Mouse (Mus musculus): ENCODE measurements around the gene Gse1.
A peak's percentile ranks its signal among the peaks of the same experiment; 100 is the strongest.

Gene Gse1

DNA sequence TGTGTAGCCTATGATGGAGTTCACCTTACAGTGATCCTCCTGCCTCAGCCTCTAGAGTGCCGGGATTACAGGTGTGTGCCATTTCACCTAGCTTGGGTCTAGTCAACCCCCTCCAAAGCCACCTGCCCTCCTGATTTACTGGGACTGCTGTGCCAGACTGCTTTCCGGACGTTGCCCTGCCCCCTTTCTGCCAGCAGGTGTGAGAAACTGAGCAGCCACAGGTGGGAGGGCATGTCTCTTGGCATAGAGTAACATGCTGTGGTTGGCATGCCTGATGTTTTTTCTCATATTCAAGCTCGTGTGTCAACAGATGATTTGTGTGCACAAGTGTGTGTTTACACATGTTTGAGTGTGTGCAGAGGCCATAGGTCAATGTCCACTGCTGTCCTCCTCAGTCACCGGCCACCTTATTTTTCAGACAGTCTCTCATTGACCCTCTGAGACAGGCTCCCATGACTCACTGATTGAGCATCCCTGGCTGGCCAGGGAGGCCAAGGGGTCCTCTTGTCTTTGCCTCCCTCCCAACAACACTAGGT lies 15.7 kb downstream of the Gse1 start:
- DNase-seq: no peak

DNA sequence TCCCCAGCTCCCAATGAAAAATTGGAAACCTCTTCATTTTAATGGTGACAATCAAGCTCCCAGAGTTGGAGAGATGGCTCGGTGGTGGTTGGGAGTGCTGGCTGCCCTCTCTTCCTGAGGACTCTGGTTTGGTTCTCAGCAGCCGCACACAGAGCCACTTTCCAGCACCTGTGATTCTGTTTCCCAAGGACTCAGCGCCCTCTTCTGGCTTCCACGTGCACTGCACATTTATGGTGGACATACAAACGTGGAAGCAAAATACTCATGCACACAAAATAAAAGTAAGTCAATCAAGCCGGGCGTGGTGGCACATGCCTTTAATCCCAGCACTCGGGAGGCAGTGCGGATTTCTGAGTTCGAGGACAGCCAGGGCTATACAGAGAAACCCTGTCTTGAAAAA lies 16.3 kb downstream of the Gse1 start:
- no peak for DNase-seq

DNA sequence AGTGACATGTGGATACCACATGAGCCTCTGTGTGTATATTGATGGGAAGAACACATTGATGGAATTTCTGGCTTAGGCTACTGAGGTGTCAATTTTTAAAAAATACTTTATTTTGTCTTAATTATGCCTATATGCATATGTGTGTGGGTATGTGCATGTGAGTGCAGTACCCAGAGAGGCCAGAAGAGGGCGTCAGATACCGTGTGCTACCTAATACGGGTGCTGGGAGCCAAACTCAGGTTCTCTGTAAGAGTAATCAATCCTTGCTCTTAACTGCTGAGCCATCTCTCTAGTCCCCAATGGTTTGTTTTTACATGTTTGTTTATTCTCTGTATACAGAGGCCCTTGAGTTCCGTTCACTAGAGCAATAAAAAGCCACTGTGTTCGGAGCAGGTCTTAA lies 19.4 kb downstream of the Gse1 start:
- DNase-seq: peak in 1 of 2 experiments; percentile 68

DNA sequence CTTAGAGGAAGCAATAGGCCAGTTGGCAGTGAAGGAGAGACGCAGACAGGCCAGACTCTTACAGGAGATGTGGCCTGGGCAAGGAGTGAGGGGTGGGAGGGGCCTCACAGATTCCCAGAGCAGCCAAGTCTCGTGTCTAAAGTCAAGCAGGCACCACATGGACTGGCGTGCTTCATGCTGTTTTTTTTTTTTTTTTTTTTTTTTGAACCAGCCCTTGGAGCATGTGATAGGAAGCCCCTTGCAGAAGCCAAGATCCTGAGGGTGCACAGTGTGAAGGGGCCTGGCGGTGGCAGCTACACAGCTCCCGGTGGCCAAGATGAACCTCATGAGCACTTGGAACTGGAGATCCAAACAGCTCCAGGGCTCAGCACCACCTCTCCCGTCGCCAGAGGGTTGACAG lies 19.8 kb downstream of the Gse1 start:
- peak; percentile 77 to 85 for DNase-seq

DNA sequence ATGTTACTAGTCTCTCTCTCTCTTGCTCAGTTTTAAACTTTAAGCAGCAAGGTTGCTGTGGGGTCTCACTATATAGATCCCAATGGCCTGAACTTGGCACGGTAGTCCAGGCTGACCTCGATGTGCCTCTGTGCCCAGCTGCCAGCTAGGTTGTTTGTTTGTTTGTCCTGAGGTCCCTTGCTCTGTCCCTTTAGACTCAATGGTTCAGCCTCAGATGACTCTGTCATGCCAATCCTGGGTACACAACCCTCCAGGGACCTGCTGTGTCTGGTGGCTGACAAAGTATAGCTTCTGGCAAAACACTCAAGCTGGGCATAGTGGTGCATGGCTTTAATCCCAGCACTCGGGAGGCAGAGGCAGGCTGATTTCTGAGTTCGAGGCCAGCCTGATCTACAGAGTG lies 20.2 kb downstream of the Gse1 start:
- DNase-seq: peak in 1 of 2 experiments; percentile 65

DNA sequence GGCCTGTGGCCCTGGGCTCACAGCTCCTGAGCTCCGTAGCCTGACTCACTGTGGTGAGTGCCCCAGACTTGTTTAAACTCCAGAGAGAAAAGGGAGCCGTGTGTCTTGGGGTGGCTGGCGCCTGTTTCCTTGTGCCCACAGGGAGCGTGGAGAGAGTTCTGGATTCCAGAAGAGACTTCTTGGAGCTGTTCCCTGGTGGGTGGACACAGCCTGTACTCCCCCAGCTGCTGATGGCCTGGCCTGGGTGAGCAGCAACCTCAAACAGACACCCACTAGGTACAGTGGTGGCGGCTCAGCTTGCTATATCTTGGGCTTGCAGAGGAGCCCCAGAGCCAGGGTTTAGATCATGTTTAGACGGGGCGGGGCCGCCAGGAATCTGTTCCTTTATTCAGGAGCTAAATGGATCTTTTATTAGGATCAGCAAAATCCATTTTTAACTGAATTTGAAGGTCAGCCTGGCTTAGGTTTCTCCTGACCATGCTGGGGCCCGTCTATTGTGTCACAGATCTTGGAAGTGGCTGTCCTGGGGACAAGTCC lies 21.6 kb downstream of the Gse1 start:
- DNase-seq: no peak

DNA sequence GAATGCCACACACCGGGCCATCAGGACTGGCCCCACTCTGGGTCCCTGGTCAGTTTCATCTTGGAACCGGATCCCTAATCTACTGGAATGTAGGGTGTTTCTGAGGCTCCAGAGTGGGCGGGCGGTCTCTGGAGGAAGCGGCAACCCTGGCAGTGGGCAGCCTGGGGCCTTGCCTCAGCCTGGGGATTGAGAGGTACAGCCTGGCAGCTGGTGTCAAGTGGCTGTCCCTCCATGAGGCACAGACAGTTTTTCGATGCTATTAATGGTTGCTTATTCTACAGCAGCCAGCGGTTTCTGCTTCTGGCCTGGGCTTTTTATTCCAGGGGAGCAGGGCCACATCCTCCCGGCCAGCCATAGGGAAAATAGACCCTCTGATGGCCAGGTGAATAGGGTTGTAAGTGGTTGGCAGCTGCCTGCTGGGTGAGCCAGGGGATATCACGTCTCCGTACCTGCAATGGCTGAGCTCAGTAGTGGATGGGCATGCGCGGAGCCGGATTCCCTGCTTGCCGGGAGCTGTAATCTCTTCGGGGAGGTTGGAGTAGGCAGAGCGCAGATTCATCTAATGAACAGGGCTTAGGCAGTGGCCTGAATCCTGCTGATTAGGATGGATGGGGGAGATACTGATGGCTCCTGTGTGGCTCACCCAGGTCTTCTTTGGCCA lies 22.6 kb downstream of the Gse1 start:
- peak in 1 of 2 experiments; percentile 50 for DNase-seq

DNA sequence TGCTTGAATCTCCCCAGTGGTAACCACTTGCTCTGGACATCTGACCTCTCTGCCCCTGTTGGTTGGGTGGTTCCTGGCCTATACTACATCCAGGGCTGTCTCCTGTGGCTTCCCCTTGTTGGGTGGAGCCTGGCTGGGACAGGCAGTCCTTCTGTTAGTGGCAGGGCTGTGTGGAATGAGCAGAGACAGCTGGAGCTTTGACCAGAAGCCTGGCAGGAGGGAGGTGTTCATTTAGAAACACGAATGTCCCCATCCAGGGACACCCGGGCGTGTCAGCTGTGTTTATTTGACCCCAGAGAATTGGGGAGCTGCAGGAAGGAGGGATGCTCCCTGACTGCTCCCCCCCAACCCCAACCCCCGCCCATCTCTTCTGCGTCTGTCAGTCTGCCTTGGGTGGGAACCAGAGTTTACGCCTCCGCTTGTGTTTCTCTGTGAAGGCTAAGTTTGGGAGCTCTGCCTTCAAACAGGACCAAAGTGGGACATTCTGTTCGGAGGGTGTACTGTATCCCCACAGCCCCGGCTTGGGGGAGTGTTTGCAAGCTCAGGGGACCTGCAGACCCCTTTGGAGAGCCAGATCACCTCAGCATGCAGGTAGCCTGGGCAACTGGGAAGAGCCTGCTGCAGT lies 23.3 kb downstream of the Gse1 start:
- no peak for DNase-seq

DNA sequence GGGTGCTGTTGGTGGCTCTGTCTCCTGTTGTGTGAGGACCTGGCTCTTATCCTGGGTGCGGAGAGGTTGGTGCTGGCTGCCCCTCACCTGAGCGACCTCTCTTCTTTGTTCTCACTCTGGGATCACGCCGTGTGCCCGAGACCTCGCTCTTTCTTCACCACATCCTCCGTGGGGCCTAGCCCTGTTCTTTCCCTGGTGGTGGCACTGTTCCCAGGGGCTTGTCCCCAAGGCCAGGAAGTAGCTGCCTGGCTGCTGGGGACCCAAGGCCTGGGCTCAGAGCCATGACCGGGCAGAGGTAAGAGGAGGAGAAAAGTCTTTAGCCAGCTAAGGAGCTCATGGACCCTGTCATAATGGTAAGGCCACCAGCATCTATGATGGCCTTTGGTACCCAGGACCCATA lies 25.4 kb downstream of the Gse1 start:
- DNase-seq: no peak

DNA sequence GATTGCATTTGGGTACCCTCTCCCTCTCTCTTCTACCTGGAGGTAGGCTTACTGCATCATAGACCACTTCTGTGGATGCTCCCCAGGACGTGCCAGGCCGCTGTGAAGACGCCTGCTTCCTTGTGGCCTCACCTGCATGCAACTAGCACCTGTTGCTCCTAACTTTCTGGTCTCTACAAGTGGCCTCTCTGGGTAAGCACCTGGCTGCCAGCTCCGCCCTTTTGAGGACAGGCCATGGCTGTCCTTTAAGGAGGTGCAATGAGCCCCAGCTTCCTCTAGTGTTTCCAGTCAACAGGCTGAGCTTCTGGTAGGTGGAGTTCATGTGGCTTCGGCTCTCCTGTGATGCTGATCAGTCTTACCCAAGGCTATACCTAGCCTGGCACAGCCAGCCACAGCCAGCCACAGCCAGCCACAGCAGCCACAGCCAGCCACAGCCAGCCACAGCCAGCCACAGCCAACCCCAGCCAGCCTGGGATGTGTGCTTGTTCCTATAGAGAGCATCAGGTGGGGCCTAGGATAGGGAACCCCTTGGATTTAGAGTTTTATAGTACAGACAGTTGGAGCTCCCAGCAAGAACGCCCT lies 27.2 kb downstream of the Gse1 start:
- no peak for DNase-seq

DNA sequence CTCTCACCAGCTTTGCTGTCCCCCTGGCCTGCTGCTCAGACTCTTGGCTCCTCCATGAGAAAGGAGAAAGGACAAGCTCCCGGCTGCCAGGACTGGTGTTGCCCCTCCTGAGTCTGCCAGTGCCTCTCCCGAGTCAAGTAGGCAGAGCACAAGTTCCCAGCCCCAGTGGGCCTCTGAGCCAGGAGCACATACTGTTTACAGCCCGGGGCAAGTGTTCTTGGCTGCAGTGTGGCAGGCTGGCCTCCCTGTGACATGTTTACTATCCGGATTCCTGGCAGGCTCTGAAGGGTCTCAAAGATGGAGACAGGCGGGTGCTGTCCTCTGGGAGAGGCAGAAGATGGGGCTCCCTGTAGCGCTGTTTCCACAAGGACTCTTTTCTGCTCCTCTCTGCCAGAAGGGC lies 28.7 kb downstream of the Gse1 start:
- DNase-seq: no peak

DNA sequence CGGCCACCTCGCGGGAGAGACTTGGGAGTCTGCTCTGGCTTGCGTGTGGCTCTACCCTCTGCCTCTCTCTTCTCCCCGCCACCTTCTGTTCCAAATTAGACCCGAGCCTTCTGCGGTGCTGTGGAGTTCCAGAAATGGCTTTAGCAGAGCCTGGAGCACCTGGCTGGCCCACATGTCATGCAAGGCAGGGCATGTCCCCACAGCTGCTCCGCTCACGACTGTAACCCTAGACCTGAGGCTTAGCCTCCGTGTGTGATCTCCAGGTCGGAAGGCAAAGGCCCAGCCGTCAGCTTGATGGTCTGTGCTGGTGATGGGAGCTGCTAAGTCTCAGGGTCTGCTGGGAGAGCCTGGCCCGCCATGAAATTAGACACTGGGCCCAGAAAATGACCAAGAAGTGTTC lies 30.9 kb downstream of the Gse1 start:
- DNase-seq: no peak

DNA sequence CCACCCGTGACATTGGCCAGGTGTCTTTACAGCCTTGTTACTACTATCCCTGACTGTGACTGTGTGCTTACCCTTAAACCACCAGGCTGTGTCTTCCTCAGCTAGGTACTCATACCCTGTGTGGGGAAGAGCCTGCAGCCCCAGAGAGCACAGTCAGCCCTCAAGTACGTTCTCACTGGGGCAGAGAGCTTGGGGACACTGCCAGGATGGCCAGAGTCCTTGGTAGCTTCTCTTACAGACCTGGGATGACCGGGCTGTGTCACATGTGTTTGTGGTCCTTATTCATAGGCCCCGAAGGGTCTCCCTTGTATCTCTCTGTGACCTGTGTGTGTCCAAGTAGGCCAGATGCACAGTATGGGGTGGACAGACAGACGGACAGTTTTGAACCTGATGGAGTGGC lies 32.4 kb downstream of the Gse1 start:
- DNase-seq: no peak

DNA sequence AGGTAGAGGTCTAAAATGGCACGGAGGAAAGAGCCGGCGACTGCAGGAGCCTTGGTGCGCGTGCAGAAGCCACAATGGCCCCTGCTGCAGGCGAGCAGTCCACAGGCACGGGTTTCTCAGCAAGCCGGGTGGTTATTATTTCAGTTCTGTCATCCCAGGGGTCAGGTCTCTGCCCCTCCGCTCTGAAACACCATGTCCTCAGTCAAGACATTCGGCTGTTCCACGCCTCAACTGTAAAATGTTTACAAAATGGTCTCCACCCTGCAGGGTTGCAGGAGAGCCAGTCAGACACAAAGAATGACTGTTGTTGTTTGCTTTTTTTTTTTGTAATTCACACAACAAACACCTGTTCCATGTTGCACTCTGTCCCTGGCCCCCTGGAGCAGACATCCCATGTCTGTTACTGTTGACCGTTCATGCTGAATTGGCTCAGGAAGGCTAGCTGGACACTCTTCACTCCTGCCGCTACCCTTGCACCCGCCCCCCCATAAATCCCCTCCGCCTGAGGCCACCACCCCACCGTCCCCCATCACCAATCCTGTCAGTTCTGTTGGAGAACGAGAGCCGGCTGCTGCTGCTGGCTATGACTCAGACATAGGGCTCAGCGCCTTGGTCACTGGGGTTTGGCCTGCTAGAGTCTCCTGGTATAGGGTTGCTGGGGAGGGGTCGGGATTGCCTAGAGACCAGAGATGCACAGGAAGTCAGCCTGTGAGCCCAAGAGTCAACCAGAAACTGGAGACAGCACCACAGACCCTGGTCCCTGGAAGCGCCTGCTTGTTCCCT lies 33.3 kb downstream of the Gse1 start:
- no peak for DNase-seq

DNA sequence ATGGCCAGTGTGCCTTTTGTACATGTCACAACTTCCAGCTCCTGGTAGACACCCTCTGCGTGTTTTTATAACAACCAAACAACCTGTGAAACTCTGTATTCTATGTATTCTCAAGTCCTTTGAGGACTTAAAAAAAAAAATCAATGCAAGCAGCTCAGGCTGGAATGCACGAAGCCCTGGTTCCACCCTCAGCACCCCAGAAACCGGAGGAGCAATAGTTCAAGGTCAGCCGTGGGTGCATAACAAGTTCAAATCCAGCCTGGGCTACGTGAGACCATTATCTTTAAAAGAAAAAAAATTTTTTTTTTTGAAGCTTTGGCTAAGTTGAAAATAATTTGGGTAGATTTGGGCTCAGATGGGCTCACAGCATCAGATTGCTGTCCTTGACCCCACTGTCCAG lies 35.6 kb downstream of the Gse1 start:
- no peak for DNase-seq

DNA sequence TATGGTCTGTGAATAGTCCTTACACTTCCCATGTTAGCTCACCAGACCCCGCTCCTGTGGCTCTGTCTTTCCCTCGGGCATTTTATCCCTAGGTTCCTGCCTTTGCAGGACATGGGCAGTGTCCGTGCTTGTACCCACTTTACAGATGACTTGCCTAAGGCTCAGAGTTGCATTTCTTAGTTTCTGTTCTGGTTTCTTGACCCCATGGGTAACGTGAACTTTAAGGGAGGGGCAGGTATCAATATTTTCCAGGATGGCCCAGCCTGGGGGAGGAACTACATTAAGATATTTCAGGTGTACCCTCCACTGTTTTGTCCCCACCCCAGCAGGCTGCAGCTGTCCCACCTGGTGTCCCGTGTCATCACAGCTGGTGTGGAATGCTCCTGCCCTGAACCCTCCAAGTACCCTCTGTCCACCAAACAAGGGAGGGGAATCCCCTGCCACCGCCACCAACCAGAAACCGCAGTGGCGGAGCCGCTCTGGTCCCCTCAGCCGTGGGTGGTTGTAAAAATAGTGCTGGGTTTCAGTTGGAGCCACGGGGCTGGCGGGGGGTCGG lies 36.2 kb downstream of the Gse1 start:
- no peak for DNase-seq

DNA sequence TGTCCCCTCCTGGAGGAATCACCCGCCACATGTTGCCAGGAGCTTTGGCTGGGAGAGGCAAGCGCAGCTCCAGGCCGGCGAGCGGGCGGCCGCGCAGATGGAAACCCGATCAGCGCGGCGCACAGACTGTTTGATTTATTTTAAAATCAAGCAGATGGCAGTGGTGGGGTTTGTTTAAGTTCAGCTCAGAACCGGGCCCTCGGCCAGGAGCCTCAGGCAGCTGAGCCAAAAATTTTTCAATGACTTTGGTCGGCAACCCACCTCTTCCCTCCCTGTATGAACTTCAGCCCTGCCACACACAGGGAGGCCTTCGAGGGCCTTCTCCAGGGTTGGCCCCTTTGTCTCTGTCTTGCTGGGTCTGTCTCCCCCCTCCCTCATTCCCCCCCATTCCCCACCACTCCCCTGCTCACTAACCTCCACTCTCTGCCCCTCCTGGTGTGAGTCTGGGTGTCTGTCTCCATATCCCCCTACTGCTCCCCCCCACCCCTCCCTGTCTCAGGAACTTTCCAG lies 36.7 kb downstream of the Gse1 start:
- peak; percentile 84 to 87 for DNase-seq

DNA sequence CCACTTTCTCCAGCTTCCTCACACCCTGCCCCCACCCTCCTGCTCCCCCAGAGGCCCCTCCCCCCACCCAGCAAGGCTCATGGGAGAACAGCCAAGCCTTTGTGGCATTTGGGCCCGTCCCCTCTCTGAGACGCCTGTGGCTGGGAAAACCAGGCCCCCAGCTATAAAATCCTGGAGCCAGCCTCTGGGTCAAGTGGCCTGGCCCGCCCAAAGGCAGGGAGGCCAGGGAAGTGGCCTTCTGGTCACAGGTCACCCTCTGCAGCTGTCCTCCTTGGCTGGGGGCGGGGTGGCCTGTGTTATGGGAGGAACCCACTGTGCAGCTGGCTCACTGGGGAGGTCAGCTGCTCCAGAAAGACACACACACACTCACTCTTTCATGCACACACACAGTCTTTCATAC lies 37.2 kb downstream of the Gse1 start:
- peak in 1 of 2 experiments; percentile 49 for DNase-seq

DNA sequence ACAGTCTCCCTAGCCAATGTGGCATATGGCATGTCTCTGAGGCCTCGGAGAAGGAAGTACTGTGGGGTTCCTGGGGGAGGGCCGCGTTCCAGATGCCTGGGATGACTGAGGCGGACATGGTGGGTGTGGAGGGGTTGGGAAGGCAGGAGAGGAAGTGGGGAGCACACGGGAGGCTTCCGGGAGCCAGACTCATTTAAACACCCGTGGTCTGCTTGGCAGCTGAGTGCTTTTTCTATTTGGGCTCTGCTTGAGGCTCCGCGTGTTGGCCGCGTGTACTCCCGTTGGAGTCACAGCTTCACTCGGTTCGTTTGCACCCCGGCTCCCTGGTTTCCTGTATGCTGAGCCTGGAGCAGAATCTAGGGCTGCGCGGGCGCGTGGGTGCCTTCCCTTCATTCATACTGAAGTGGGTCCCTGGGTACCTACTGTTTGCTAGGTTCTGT lies 40.3 kb downstream of the Gse1 start:
- DNase-seq: peak; percentile 79 to 86

DNA sequence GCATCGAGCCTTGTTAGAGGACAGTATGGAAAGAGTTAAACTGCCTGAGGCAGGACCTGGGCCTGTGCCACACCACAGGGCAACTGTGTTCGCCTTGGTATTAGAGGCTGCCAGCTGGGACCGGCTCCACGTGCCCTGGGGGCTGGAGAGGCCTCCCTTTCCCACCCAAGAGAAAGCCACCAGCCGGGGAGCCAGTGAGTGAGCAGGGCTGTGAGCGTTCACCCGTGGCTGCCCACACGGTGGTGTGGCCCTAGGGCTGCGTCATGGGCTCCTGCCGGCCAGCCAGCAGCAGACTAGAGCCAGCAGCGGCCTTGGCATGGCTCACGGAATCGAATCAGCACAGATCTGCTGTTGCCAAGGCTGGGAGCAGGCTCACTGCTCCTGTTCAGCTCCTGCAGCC lies 42.2 kb downstream of the Gse1 start:
- DNase-seq: peak; percentile 74 to 80

DNA sequence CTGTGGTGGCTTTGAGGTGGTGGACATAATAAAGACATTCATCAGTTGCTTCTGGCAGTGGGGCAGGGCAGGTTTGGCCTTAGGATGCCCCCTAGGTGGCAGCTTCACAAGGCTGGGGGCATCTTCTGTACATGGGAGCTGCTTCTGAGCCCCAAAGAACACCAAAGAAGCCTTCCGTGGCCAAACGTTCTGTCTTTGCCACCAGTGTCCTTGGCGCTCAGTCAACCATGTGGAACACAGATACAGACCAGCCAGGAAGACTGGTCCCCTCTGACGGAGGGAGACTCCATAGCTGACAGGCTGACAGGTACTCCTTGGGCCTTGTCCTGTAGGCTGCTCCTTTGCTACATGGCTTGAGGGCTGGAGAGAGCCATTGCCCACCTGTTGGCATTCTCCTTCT lies 45.2 kb downstream of the Gse1 start:
- no peak for DNase-seq

DNA sequence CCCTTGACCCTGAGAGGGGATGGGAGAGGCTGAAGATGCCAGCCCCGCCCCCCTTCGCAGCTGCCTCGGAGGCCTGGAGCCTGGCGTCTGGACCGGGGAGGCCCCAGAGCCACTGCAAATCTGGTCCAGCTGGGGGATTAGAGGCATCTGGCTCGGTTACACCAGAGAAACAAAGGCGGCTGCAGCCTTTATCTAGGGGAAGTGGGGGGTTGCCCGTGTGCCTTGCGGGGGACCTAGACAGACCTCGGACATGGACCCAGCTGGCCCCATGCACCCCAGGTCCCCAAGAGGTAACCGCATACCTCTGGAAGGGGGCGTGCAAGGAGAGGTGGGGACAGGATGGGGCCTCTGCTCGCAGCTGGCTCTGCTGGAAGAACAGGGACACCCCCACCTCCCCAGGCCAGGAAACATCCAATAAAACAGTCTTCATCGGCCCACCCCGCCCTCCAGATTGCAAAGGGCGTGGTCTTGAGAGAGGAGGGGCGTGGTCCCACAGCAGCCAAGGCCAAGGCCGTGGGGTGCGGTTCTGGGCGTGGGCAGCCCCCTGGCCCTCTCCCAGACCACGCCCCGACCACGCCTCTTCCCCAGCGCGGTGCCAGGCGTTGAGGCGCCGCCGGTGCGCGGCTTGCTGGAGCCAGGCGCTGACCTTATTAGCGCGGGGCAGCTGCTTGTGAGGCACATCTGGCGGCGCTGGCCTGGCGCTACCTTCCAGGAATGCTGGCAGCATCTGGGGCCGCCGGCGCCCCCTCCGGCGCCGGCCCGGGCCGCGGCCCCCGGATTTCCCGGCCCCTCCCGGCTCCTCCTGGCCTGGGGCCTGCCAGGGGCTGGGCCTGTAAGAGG lies 48.0 kb downstream of the Gse1 start:
- DNase-seq: peak in 1 of 2 experiments; percentile 57

Data from cerebellum, postnatal 14 days (tissue).